Mouse (Mus musculus): ENCODE measurements around the gene Stxbp5l. TPM values are rescaled to one million over a fixed set of nuclear protein-coding genes. Genes with fewer than 3 reads are reported as not detected.
"Not testable (repeated sequence)": the region's sequence is repeated elsewhere in the genome, so short reads cannot be mapped to it uniquely, and the experiment has no call there.

The Stxbp5l gene
- polyA plus RNA-seq, 1 experiment from 2014 or later = 21.1 TPM

DNA sequence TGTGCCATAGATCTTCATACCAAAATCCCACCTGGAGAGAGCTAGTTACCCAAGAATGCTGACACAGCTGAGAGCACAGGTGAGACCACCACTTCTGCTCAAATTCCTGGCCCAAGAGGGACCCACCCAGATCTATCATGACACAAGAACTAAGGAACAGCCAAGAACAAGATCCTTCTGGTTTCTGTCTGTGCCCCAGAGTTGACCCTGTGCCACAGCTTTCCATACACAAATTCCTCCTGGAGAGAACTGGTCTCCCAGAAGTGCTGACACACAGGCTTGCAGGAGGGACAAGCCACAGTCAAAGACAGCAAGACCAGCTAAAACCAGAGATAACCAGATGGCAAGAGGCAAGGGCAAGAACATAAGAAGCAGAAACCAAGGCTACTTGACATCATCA is 43.3 kb downstream of the Stxbp5l start:
- H3K4me3 ChIP-seq (replicated peaks; ENCODE audit: low read length); H3K27ac ChIP-seq; H3K27me3 ChIP-seq (ENCODE audit: control insufficient read depth, insufficient read depth, low read length); ATAC-seq (ENCODE audit: low FRiP score); H3K4me2 ChIP-seq (replicated peaks); H3K9ac ChIP-seq; H3K4me1 ChIP-seq (replicated peaks; ENCODE audit: control insufficient read depth, insufficient read depth, low read length); DNase-seq (ENCODE audit: low spot score); H3K36me3 ChIP-seq (replicated peaks; ENCODE audit: control insufficient read depth, insufficient read depth); H3K9me3 ChIP-seq (ENCODE audit: control insufficient read depth, low read length): not testable (repeated sequence)

DNA sequence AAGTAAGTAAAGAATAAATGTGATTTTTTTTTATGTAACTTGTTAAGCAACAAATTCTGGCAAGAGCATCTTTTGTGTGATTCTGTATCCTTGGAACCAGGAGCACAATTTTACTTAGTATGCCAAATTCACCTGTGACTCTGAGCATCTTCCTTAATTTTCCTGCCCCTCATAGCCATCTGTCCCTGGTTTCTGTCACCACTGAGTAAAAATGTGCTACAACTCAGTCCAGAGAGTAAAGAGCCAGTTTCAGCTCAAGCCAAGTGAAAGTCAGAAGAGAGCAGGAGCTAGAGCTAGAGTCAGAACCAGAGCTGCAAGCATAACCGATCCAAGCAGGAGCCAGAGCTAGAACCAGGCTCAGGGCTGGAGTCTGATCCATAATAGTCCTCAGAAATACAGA is 46.6 kb downstream of the Stxbp5l start:
- Histone ChIP-seq H3K4me2 (replicated peaks) (no peak overlapping the region), H3K4me1 (replicated peaks; ENCODE audit: control insufficient read depth, insufficient read depth, low read length) (no peaks in the 10 kb centered on the region), H3K27ac (no peak overlapping the region), H3K4me3 (replicated peaks; ENCODE audit: low read length) (no peak overlapping the region), H3K36me3 (replicated peaks; ENCODE audit: control insufficient read depth, insufficient read depth) (no peaks in the 10 kb centered on the region), H3K9me3 (ENCODE audit: control insufficient read depth, low read length) (no peaks in the 10 kb centered on the region), H3K9ac (no peak overlapping the region), H3K27me3 (ENCODE audit: control insufficient read depth, insufficient read depth, low read length) (no peaks in the 10 kb centered on the region)
- no peak for DNase-seq (ENCODE audit: low spot score)
- no peak for ATAC-seq (ENCODE audit: low FRiP score)
- WGBS = 96% methylated on average over 1 of the region's 1 CpGs

DNA sequence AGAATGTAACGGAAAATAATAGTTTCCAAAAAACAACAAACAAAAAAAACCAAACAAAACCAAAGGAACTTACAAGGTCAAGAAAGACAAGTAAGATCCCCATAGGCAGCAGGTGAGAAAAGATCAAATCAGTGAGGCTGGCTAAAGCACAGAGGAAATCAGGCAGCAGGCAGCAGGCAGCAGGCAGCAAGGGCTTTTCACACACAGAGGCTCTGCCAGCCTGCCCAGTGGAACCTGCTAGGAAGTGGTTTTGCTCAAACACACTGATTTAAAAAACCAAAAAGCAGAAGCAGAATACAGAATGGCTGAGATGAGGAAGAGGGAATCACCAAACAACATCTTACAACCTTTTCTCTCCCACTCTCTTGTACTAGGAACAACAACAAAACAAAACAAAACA is 47.2 kb downstream of the Stxbp5l start:
- WGBS = 88% methylated on average over 1 of the region's 1 CpGs
- H3K27ac ChIP-seq = no peak overlapping the region
- no peaks in the 10 kb centered on the region for H3K9me3 ChIP-seq (ENCODE audit: control insufficient read depth, low read length)
- no peaks in the 10 kb centered on the region for H3K4me1 ChIP-seq (replicated peaks; ENCODE audit: control insufficient read depth, insufficient read depth, low read length)
- H3K36me3 ChIP-seq (replicated peaks; ENCODE audit: control insufficient read depth, insufficient read depth) = no peaks in the 10 kb centered on the region
- H3K9ac ChIP-seq = no peak overlapping the region
- H3K4me3 ChIP-seq (replicated peaks; ENCODE audit: low read length) = no peak overlapping the region
- H3K4me2 ChIP-seq (replicated peaks) = no peak overlapping the region
- ATAC-seq (ENCODE audit: low FRiP score) (no peak), DNase-seq (ENCODE audit: low spot score) (peak; percentile 15)
- no peaks in the 10 kb centered on the region for H3K27me3 ChIP-seq (ENCODE audit: control insufficient read depth, insufficient read depth, low read length)

DNA sequence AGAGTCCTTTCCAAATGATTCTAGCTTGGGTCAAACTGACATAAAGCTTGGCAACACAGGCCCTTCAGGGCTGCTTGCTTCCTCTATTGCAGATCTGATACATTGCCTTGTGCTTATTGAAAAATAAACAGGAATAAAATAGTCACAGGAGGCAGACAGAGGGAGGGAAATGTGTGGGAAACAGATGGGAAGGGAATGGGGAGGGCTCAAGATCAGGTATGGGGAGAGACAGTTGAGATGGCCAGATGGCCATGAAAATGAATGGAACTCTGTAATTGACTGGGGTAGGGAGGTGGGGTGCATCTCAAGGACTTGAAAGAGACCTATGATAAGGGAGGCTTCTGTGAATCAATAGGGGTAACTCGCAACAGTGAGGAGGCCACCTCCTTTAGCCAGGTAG is 80.3 kb downstream of the Stxbp5l start:
- no peak overlapping the region for H3K4me2 ChIP-seq (replicated peaks)
- no peaks in the 10 kb centered on the region for H3K36me3 ChIP-seq (replicated peaks; ENCODE audit: control insufficient read depth, insufficient read depth)
- no peaks in the 10 kb centered on the region for H3K4me1 ChIP-seq (replicated peaks; ENCODE audit: control insufficient read depth, insufficient read depth, low read length)
- no peaks in the 10 kb centered on the region for H3K27me3 ChIP-seq (ENCODE audit: control insufficient read depth, insufficient read depth, low read length)
- H3K9ac ChIP-seq = no peak overlapping the region
- DNase-seq (ENCODE audit: low spot score) (no peak), ATAC-seq (ENCODE audit: low FRiP score) (no peak)
- H3K9me3 ChIP-seq (ENCODE audit: control insufficient read depth, low read length) = no peaks in the 10 kb centered on the region
- WGBS = 93% methylated on average over 1 of the region's 1 CpGs
- no peak overlapping the region for H3K27ac ChIP-seq
- H3K4me3 ChIP-seq (replicated peaks; ENCODE audit: low read length) = no peak overlapping the region

DNA sequence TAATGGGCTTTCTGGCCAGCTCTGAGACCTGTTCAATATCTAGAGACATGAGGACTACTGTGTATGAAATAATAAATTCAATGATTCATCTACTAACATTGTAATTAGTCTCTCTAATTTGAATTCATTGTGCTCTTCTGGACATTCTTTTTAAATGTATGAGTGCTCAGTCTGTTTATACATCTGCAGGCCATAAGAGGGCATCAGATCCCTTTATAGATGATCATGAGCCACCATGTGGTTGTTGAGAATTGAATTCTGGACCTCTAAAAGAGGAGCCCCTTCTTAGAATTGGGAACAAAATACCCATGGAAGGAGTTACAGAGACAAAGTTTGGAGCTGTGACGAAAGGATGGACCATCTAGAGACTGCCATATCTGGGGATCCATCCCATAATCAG is 92.2 kb downstream of the Stxbp5l start:
- ATAC-seq (ENCODE audit: low FRiP score) (no peak), DNase-seq (ENCODE audit: low spot score) (peak; percentile 65)
- Histone ChIP-seq H3K4me1 (replicated peaks; ENCODE audit: control insufficient read depth, insufficient read depth, low read length) (no peaks in the 10 kb centered on the region), H3K9ac (no peak overlapping the region), H3K36me3 (replicated peaks; ENCODE audit: control insufficient read depth, insufficient read depth) (no peaks in the 10 kb centered on the region), H3K9me3 (ENCODE audit: control insufficient read depth, low read length) (no peaks in the 10 kb centered on the region), H3K4me3 (replicated peaks; ENCODE audit: low read length) (no peak overlapping the region), H3K27me3 (ENCODE audit: control insufficient read depth, insufficient read depth, low read length) (no peaks in the 10 kb centered on the region), H3K27ac (no peak overlapping the region), H3K4me2 (replicated peaks) (no peak overlapping the region)
- 75% methylated on average over 1 of the region's 1 CpGs for WGBS

DNA sequence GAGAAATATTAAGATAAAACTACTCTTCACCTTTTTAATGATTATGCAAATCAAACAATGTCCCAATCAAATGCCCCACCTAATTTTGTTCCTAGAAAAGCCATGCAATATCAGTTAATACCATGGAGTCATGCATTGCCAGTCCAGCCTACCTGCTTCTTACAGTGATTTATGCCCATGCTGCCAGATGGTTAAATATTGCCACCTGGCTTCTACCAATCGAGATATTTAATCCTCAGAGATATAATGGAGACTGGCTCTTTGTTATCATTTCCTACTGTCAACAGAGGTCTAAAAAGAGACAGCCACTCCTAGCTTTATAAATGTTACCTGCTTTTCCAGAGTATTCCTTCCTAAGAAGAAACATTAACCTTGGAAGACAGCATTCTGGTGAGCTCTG is 104.6 kb downstream of the Stxbp5l start:
- no peaks in the 10 kb centered on the region for H3K36me3 ChIP-seq (replicated peaks; ENCODE audit: control insufficient read depth, insufficient read depth)
- H3K9me3 ChIP-seq (ENCODE audit: control insufficient read depth, low read length) = no peaks in the 10 kb centered on the region
- no peak overlapping the region for H3K4me2 ChIP-seq (replicated peaks)
- H3K27ac ChIP-seq = no peak overlapping the region
- no peak overlapping the region for H3K9ac ChIP-seq
- no peak for DNase-seq (ENCODE audit: low spot score)
- no peak overlapping the region for H3K4me3 ChIP-seq (replicated peaks; ENCODE audit: low read length)
- 79% methylated on average over 1 of the region's 1 CpGs for WGBS
- no peaks in the 10 kb centered on the region for H3K27me3 ChIP-seq (ENCODE audit: control insufficient read depth, insufficient read depth, low read length)
- ATAC-seq (ENCODE audit: low FRiP score) = no peak
- no peaks in the 10 kb centered on the region for H3K4me1 ChIP-seq (replicated peaks; ENCODE audit: control insufficient read depth, insufficient read depth, low read length)

DNA sequence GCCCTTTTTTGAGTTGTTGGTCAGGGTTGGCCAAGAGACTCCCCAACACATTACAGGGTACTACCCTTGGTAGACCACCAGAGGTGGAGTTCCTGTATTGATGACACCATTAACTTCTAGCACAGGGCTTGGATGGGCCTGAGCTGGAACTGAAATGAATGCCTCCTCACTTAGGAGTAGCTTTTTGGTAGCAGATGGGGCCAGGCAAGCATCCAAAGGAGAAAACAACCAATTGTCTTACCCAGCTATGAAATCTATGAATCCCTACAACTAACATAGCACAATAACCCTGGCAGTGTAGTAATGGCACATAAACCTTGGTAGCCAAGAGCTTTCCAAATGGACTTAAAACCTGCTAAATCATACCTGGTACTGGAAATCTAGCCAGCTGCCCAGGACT is 111.1 kb downstream of the Stxbp5l start:
- no peaks in the 10 kb centered on the region for H3K36me3 ChIP-seq (replicated peaks; ENCODE audit: control insufficient read depth, insufficient read depth)
- no peak for ATAC-seq (ENCODE audit: low FRiP score)
- H3K4me2 ChIP-seq (replicated peaks) = no peak overlapping the region
- H3K27ac ChIP-seq = no peak overlapping the region
- no peaks in the 10 kb centered on the region for H3K27me3 ChIP-seq (ENCODE audit: control insufficient read depth, insufficient read depth, low read length)
- H3K9me3 ChIP-seq (ENCODE audit: control insufficient read depth, low read length) = no peaks in the 10 kb centered on the region
- no peaks in the 10 kb centered on the region for H3K4me1 ChIP-seq (replicated peaks; ENCODE audit: control insufficient read depth, insufficient read depth, low read length)
- no peak for DNase-seq (ENCODE audit: low spot score)
- H3K4me3 ChIP-seq (replicated peaks; ENCODE audit: low read length) = no peak overlapping the region
- H3K9ac ChIP-seq = no peak overlapping the region

DNA sequence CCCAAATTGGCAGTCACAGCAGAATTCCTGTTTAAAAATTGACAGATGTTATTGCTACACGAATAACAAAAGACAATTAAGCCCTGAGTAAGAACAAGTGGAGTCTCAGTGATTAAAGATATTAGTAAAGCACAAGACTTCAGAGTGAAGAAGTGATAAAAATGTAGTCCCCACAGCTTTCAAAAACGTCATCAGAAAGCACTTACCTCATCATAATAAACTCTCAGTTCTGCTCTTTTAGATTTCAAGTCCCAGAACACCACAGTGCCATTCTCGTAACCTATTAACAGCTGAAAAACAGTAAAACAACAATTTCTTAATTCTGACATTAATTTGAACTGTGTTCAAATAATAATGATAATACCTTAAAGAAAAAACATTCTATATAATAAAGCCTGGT is 123.1 kb downstream of the Stxbp5l start:
- Histone ChIP-seq H3K36me3 (replicated peaks; ENCODE audit: control insufficient read depth, insufficient read depth) (no peaks in the 10 kb centered on the region), H3K27ac (no peak overlapping the region), H3K4me1 (replicated peaks; ENCODE audit: control insufficient read depth, insufficient read depth, low read length) (no peaks in the 10 kb centered on the region), H3K4me3 (replicated peaks; ENCODE audit: low read length) (no peak overlapping the region), H3K9ac (no peak overlapping the region), H3K27me3 (ENCODE audit: control insufficient read depth, insufficient read depth, low read length) (no peaks in the 10 kb centered on the region), H3K4me2 (replicated peaks) (no peak overlapping the region), H3K9me3 (ENCODE audit: control insufficient read depth, low read length) (no peaks in the 10 kb centered on the region)
- 64% methylated on average over 3 of the region's 3 CpGs for WGBS
- DNase-seq (ENCODE audit: low spot score) (no peak), ATAC-seq (ENCODE audit: low FRiP score) (no peak)

DNA sequence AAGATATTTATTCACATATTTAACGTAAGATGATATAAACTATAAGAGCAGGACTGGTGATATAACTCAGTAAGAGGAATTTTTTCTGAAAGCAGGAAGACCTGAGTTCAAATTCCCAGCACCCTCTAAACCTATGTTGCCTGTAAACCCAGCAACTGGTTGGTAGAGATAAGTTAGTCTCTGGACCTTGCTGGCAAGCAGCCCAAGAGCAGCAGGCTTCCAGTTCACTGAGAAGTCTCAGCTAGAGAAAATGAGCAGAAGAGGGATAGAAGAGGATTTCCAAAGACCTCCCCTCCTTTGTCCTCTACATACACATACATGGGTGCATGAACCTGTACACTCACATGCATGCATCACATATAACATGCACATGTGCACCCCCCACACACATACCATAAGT is 165.6 kb downstream of the Stxbp5l start:
- Histone ChIP-seq H3K36me3 (replicated peaks; ENCODE audit: control insufficient read depth, insufficient read depth) (no peaks in the 10 kb centered on the region), H3K27me3 (ENCODE audit: control insufficient read depth, insufficient read depth, low read length) (no peaks in the 10 kb centered on the region), H3K9me3 (ENCODE audit: control insufficient read depth, low read length) (no peaks in the 10 kb centered on the region), H3K4me2 (replicated peaks) (no peak overlapping the region), H3K9ac (no peak overlapping the region), H3K4me1 (replicated peaks; ENCODE audit: control insufficient read depth, insufficient read depth, low read length) (no peaks in the 10 kb centered on the region), H3K27ac (no peak overlapping the region), H3K4me3 (replicated peaks; ENCODE audit: low read length) (no peak overlapping the region)
- ATAC-seq (ENCODE audit: low FRiP score) (no peak), DNase-seq (ENCODE audit: low spot score) (no peak)
- WGBS = 98% methylated on average over 1 of the region's 1 CpGs

DNA sequence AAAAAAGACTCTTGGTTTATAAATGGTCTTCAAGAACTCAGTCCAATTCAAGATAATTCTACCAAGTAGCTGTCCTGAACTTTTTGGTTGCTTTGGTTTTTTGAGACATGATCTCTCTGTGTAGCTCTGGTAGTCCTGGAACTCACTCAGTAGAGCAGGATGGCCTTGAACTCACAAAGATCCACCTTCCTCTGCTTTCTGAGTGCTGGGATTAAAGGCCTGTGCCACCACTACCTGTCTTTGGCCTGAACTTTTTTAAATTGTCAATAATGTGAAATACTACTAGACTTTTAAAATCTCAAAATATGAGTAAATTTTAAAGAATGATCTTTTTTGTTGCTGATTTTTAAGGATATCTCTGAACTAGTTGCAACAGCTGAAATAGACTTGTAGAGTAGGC is 176.0 kb downstream of the Stxbp5l start:
- Histone ChIP-seq H3K4me1 (replicated peaks; ENCODE audit: control insufficient read depth, insufficient read depth, low read length) (no peaks in the 10 kb centered on the region), H3K4me2 (replicated peaks) (no peak overlapping the region)

More for the DNA sequence above, 176.0 kb downstream of the Stxbp5l start:
- ATAC-seq (ENCODE audit: low FRiP score) (no peak), DNase-seq (ENCODE audit: low spot score) (no peak)
- Histone ChIP-seq H3K4me3 (replicated peaks; ENCODE audit: low read length) (no peak overlapping the region), H3K9ac (no peak overlapping the region), H3K9me3 (ENCODE audit: control insufficient read depth, low read length) (no peaks in the 10 kb centered on the region), H3K36me3 (replicated peaks; ENCODE audit: control insufficient read depth, insufficient read depth) (peaks cover 10% of the 10 kb centered on the region; the same call in 1 of the 2 replicates), H3K27ac (no peak overlapping the region), H3K27me3 (ENCODE audit: control insufficient read depth, insufficient read depth, low read length) (no peaks in the 10 kb centered on the region)
